Mouse (Mus musculus) liver, embryonic 16.5 days (tissue): ENCODE measurements around the gene Rapgef4. TPM values are rescaled to one million over a fixed set of nuclear protein-coding genes. Genes with fewer than 3 reads are reported as not detected.

Source experiments
- ATAC-seq: fragments of 200-750 bp; cut with Nextera tagmentation; 2 replicates; pipeline ENCODE4 v1.8.0; 2017; ENCODE audit warnings: low read depth, mild to moderate bottlenecking, moderate number of reproducible peaks, moderate library complexity
- H3K27ac ChIP-seq: fragments of 300-500 bp; sonication (generic); 2 replicates; pipeline ENCODE4 v1.5.1; 2014; ENCODE audit warnings: mild to moderate bottlenecking, low read length
- H3K27me3 ChIP-seq: fragments of 300-500 bp; sonication (generic); 2 replicates; pipeline ENCODE4 v1.6.1; 2014; ENCODE audit warnings: low read depth, low read length, mixed read lengths; ENCODE audit not compliant: control insufficient read depth, insufficient read depth
- H3K36me3 ChIP-seq: fragments of 300-500 bp; sonication (generic); 2 replicates; pipeline ENCODE4 v1.6.1; 2014; ENCODE audit warnings: mild to moderate bottlenecking; ENCODE audit not compliant: control insufficient read depth, insufficient read depth
- H3K4me1 ChIP-seq: fragments of 300-500 bp; sonication (generic); 2 replicates; pipeline ENCODE4 v1.6.1; 2014; ENCODE audit warnings: low read depth, low read length, mixed read lengths; ENCODE audit not compliant: control insufficient read depth
- H3K4me2 ChIP-seq: fragments of 300-500 bp; sonication (generic); 2 replicates; pipeline ENCODE4 v1.6.1; 2014; ENCODE audit warnings: low read depth, low read length, mixed read lengths
- H3K4me3 ChIP-seq: fragments of 300-500 bp; sonication (generic); 2 replicates; pipeline ENCODE4 v1.5.1; 2014; ENCODE audit warnings: low read depth, mild to moderate bottlenecking, low read length
- H3K9ac ChIP-seq: fragments of 300-500 bp; sonication (generic); 2 replicates; pipeline ENCODE4 v1.6.1; 2014; ENCODE audit warnings: low read depth, low read length
- H3K9me3 ChIP-seq: fragments of 300-500 bp; sonication (generic); replicated peaks from 2 replicates; pipeline ENCODE4 v1.6.1; 2016; ENCODE audit warnings: low read length; ENCODE audit not compliant: control insufficient read depth
- WGBS: fragments of 180-500 bp; shearing (Covaris S2); extraction: QIAGEN DNeasy Blood & Tissue Kit; methylation state at CpG from one replicate; pipeline ENCODE4 v1.1.7; 2014; ENCODE audit not compliant: insufficient replicate concordance; 5-methylcytosine and 5-hydroxymethylcytosine counted together
- polyA plus RNA-seq: library from polyadenylated mRNA; unstranded; fragments of >200 nt; fragmentation: Nextera tagmentation; extraction: Ambion mirVana; gene quantifications from 2 replicates; pipeline ENCODE4 v1.2.1, GENCODE M21; 2015

The Rapgef4 gene
- polyA plus RNA-seq, 1 experiment from 2014 or later: 7.8 TPM

- no peak overlapping the region for H3K27ac ChIP-seq
- peaks cover 4% of the 10 kb centered on the region; the same call in 1 of the 2 replicates for H3K4me1 ChIP-seq
- no peak for ATAC-seq
- 73% methylated on average over 10 of the region's 10 CpGs for WGBS
- H3K4me3 ChIP-seq: no peak overlapping the region
- no peaks in the 10 kb centered on the region; the same call in none of the 2 replicates for H3K36me3 ChIP-seq
- H3K4me2 ChIP-seq: no peak overlapping the region
- no peaks in the 10 kb centered on the region for H3K27me3 ChIP-seq
- no peaks in the 10 kb centered on the region for H3K9me3 ChIP-seq
- no peak overlapping the region for H3K9ac ChIP-seq
These were observed 316.7 kb downstream of the Rapgef4 start for GRCm38 (mm10) chr2:72297716-72298082.

GRCm38 (mm10) chr2:72298406-72298805 is 317.4 kb downstream of the Rapgef4 start:
- no peaks in the 10 kb centered on the region for H3K27me3 ChIP-seq
- no peaks in the 10 kb centered on the region; the same call in none of the 2 replicates for H3K36me3 ChIP-seq
- H3K27ac ChIP-seq: no peak overlapping the region
- WGBS: 52% methylated on average over 4 of the region's 4 CpGs
- ATAC-seq: no peak
- no peak overlapping the region for H3K4me3 ChIP-seq
- no peak overlapping the region for H3K9ac ChIP-seq
- H3K4me2 ChIP-seq: no peak overlapping the region
- no peaks in the 10 kb centered on the region for H3K9me3 ChIP-seq
- peaks cover 4% of the 10 kb centered on the region; the same call in 1 of the 2 replicates for H3K4me1 ChIP-seq

GRCm38 (mm10) chr2:72301194-72301916 is 320.3 kb downstream of the Rapgef4 start:
- Histone ChIP-seq H3K27ac (no peak overlapping the region), H3K4me2 (no peak overlapping the region), H3K9me3 (no peaks in the 10 kb centered on the region), H3K4me1 (peaks cover 4% of the 10 kb centered on the region; the same call in 1 of the 2 replicates), H3K9ac (no peak overlapping the region), H3K4me3 (no peak overlapping the region), H3K27me3 (no peaks in the 10 kb centered on the region), H3K36me3 (peaks cover 12% of the 10 kb centered on the region)
- no peak for ATAC-seq
- 68% methylated on average over 9 of the region's 9 CpGs for WGBS

GRCm38 (mm10) chr2:72305738-72306137 is 324.7 kb downstream of the Rapgef4 start:
- no peak for ATAC-seq
- WGBS: 84% methylated on average over 7 of the region's 7 CpGs

More at GRCm38 (mm10) chr2:72305738-72306137, 324.7 kb downstream of the Rapgef4 start:
- Histone ChIP-seq H3K36me3 (peaks cover 13% of the 10 kb centered on the region), H3K27me3 (no peaks in the 10 kb centered on the region), H3K4me2 (no peak overlapping the region), H3K4me3 (no peak overlapping the region), H3K9me3 (no peaks in the 10 kb centered on the region), H3K4me1 (peaks cover 4% of the 10 kb centered on the region), H3K27ac (no peak overlapping the region), H3K9ac (no peak overlapping the region)

Other genes with a start within 250 kb of the Rapgef4 start
- 4.0 and 5.3 TPM in 2 replicates for gene Itga6, start 235.6 kb upstream of the Rapgef4 start, polyA plus RNA-seq
- gene Pdk1, start 108.0 kb upstream of the Rapgef4 start, polyA plus RNA-seq: 45.0 and 45.6 TPM in 2 replicates